Mouse (Mus musculus): ENCODE measurements around the gene Gm30083.

Gm30083 gene

DNA sequence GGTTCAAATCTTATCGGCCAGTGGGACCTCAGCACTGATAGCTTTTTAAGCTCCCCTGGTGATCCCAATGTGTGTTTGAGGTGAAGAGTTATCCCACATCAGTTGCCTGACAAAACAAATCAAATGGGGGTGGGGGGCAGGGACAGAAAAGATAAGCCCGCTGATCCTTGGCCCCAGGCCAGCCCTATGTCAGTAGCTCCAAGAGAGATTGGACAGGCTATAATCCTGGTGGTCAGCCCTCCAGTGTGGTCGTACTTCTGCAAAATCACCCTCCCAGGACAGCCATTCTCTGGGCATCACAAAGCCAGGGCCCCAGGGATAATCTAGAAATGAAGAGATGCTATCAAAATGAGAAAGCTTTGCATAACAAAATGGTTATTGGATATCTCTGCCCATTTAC lies 56.1 kb downstream of the Gm30083 start:
- no peak for DNase-seq

DNA sequence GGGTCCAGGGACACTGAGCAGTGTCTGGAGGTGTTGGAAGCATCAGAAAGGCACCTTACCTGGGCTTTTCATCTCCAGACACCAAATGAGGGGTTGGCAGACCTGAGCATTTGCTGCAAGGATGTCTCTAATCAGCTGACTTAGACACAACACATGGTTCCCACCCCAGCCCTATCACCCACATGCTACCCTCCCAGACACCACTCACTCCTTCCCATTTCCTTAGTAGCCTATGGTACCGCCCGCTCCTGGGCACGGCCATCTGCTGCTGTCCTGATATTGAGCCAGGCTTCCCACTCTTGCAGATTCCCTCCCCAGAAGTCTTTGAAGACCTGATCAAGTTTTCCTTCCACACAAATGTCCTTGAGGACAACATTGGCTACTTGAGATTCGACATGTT lies 56.8 kb downstream of the Gm30083 start:
- DNase-seq: no peak

- no peak for DNase-seq
These were observed 58.9 kb downstream of the Gm30083 start for GRCm38 (mm10) chr14:33956055-33956454.

DNA sequence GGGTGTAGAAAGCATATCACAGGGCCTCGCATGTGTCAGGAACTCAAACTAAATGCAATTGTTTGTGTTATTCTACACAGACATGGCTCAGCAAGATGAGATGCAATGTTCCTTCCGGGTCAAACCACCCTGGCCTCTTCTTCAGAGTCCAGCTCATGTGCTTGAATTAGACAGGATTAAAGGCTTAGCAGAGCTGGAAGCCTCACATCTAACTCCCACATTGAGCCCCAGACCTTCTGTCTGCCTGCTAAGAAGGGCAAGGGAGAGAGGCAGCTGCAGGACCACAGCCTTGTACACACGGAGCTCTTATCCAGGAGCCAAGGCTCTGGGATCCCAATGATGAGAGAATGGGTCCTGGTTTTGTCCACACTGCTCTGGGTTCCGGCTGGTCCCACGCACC lies 61.2 kb downstream of the Gm30083 start, which contains the start of gene Rbp3:
Rbp3 (plus strand) TSS at position 243 of the 400 bp plus-strand sequence.
- DNase-seq: no peak

GRCm38 (mm10) chr14:33952233-33952981 lies 62.6 kb downstream of the Gm30083 start:
- DNase-seq: no peak

- no peak for DNase-seq
These were observed 68.9 kb downstream of the Gm30083 start for GRCm38 (mm10) chr14:33946125-33946524.

DNA sequence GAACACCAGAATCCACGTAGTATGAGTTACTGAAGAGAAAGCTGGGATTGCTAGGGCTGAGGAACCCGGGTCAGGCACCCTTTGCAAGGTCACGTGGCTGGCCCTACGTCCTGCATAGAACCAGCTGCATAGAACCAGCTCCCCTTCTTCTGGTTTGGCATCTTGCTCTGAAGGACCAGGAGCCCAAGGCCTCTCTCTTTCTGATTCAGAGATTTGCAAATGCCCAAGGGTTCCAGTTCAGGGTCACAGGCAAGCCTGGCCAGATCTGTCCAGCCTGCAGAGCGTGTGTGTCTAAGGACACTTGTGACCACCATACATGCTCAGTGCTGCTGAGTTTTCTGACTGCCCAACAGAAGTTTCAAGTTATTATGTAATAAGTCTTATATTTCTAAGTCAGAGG lies 72.8 kb downstream of the Gm30083 start:
- no peak for DNase-seq

DNA sequence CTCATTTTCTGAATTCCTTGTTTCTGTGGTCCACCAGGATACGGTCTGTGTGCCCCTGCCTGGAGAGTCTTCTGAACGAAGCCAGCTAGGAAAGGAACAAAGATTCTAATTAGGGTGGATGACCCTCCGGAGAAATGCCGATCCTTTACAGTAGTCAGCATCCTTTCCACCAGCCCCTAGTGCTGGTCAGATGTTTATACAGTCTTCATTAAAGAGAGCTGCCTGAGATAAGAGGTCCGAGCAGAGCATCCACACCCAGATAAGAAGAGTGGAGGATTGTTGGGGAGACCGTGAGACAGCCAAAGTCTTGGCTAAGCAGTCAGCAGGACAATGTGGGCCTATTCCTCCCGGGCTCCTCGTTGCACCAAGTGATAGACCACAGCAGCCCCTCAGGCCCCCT lies 74.2 kb downstream of the Gm30083 start, which contains the start of gene Gdf2:
Gdf2 (plus strand) TSS at position 301 of the 400 bp plus-strand sequence.
- DNase-seq: no peak

- no peak for DNase-seq
These were observed 75.9 kb downstream of the Gm30083 start for GRCm38 (mm10) chr14:33939117-33939516.
